Mouse (Mus musculus): ENCODE data around the gene Crim1. TPM values are rescaled to one million over a fixed set of nuclear protein-coding genes. Genes with fewer than 3 reads are reported as not detected.

Crim1 gene
- polyA plus RNA-seq (2015; fragmentation: Nextera tagmentation; extraction: Ambion mirVana), result 4.4 and 4.7 TPM in 2 replicates

DNA sequence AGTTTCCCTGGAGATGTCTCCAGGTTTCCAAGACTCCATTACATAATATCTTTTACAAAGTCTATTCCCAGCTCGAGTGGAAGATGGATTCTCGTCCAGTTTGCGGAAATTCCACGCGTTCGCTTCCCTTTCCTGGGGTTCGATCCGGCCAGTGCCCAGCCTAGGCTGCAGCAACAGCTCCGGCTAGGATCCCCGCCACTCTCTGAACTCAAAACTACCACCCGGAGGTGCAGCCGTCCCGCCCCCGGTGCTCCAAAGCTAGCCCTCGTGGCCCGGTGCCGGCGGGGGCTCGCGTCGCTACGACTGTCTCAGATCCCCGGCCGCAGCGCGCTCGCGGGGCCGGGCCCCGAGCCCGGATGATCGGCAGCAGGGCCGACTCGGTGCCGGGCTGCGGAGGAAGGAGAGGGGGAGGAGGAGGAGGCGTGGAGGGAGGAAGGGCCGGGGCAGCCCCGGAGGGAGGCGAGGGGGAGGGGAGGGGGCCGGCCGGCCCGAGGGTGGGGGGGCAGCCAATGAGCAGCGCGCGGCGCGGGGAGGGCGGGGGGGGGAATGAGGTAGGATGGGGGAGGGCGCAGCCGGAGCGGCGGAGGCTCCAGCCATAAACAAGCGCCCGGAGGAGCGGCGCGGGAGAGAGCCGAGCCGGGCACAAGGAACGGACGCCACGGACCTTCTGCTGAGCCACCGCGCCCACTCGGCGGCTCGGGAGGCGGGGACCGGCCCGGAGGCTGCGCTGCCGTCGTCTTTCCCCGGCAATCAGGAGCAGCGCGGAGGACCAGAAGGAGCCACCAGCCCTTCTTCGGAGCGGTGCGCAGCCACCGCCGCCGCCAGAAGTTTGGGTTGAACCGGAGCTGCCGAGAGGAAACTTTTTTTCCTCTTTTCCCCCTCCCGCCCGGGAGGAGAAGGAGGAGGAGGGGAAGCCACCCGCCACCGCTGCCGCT is at the start of gene Crim1:
Gene Crim1 (plus strand): TSS at position 623 of the 935 bp plus-strand sequence.
- Histone ChIP-seq H3K36me3 (no peaks in the 10 kb centered on the region), H3K9ac (peak within 1 kb of the TSS; percentile 67), H3K4me3 (peak within 1 kb of the TSS; percentile 74), H3K27me3 (peaks cover 67% of the 10 kb centered on the region), H3K4me1 (peaks cover 46% of the 10 kb centered on the region), H3K27ac (peak within 1 kb of the TSS; percentile 90), H3K9me3 (no peaks in the 10 kb centered on the region), H3K4me2 (peak within 1 kb of the TSS; percentile 94)
- ATAC-seq (ENCODE audit: borderline replicate concordance, extremely low read depth, low FRiP score, low TSS enrichment), result peak; percentile 79
- under 1% methylated on average over 53 of the region's 90 CpGs for WGBS

DNA sequence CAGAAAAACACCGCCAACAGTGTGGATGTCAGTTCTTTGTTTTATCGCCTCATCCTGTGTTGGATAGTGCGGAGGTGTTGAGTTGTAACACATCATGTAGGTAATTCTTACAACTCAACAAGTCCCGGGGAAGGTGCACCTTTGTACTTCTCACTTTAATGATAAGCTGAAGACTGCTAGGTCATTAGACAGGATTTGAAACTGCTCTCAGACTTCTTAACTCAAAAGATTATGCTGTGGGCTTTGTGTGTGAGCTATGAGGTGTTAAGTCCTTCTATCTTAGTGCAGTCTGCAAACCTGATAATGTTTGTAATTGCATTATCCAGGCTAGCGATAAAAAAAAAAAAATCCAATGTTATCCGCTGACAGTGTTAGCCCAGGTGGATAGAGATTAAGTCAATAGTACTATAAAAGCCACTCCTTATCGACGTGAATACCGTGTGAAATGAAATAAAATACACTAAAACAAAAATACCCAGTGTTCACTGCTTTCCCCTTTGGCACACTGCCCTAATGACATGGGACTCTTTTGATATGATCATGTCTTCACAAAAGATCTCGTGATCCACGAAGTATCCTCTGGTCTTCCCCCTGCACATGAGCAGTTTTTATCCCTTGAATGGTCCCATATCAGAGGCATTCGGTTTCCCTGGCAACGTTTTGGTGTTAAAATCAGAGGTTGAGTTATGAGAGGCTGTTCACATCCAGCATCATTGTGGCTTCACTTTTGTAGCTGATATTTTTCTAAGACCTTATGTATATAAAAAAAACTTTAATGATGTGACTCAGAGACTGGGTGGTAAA is 48.4 kb upstream of the Crim1 start:
- H3K27ac ChIP-seq, result no peak overlapping the region
- H3K9me3 ChIP-seq, result no peaks in the 10 kb centered on the region
- no peak overlapping the region for H3K4me2 ChIP-seq
- 0 out of 2 replicates have a peak, but pooled peaks cover 4% of the 10 kb centered on the region for H3K27me3 ChIP-seq
- H3K4me1 ChIP-seq, result no peaks in the 10 kb centered on the region
- no peak overlapping the region for H3K4me3 ChIP-seq
- ATAC-seq (ENCODE audit: borderline replicate concordance, extremely low read depth, low FRiP score, low TSS enrichment), result no peak
- H3K36me3 ChIP-seq, result no peaks in the 10 kb centered on the region
- H3K9ac ChIP-seq, result no peak overlapping the region
- 51% methylated on average over 13 of the region's 13 CpGs for WGBS

DNA sequence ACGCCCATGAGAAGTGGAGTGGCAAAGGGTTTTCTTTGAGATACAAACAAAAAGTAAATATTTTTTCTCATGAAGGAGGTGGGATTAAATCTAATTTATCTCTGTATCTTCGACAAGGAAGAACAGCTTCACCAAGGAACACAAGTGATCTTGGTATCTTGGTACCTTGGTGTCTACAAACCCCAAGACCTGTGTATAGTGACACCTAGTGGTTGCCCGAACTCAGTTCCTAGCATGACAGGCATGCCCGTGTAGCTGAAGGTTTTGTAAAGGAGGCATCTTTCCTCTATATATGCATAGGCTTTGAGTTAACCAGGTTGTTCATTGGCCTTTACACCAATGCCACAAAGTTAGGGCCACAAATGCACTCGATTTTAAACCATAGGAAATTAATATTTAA is 36.8 kb upstream of the Crim1 start:
- H3K9me3 ChIP-seq, result no peaks in the 10 kb centered on the region
- no peak overlapping the region for H3K4me3 ChIP-seq
- no peak for ATAC-seq (ENCODE audit: borderline replicate concordance, extremely low read depth, low FRiP score, low TSS enrichment)
- WGBS, result 24% methylated on average over 5 of the region's 5 CpGs
- no peak overlapping the region for H3K4me2 ChIP-seq
- H3K36me3 ChIP-seq, result no peaks in the 10 kb centered on the region
- H3K4me1 ChIP-seq, result no peaks in the 10 kb centered on the region
- H3K27me3 ChIP-seq, result no peaks in the 10 kb centered on the region
- H3K27ac ChIP-seq, result no peak overlapping the region
- no peak overlapping the region for H3K9ac ChIP-seq

DNA sequence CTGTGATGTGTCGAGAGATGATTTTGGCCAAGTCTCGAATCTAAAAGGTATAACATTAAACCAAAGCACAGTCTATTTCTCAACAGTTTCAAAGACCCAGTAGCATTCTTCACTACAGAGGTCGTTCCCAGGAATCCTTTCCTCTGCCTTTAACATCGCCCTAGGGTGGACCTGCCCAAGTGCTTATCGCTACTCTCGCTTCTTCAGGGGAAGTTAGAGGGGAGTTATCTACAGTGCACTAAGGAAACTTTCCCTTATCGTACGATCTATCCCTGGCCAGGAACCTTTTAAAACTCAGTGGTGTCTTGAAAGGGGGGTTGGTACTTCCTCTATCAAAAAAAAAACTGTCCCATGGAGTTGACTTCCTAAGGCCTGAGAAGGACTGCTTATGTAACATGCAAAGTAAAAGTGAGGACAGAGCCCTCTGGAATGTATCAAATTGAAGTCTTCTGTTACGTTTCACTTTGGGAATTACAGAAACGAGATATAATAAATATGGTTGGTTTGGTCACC is 36.3 kb upstream of the Crim1 start:
- H3K9ac ChIP-seq, result no peak overlapping the region
- no peaks in the 10 kb centered on the region for H3K4me1 ChIP-seq
- no peak overlapping the region for H3K4me3 ChIP-seq
- no peak overlapping the region for H3K4me2 ChIP-seq
- no peak overlapping the region for H3K27ac ChIP-seq
- H3K9me3 ChIP-seq, result no peaks in the 10 kb centered on the region
- H3K27me3 ChIP-seq, result no peaks in the 10 kb centered on the region
- ATAC-seq (ENCODE audit: borderline replicate concordance, extremely low read depth, low FRiP score, low TSS enrichment), result no peak; the same call in 1 of the 2 replicates
- no peaks in the 10 kb centered on the region for H3K36me3 ChIP-seq
- 73% methylated on average over 10 of the region's 10 CpGs for WGBS

DNA sequence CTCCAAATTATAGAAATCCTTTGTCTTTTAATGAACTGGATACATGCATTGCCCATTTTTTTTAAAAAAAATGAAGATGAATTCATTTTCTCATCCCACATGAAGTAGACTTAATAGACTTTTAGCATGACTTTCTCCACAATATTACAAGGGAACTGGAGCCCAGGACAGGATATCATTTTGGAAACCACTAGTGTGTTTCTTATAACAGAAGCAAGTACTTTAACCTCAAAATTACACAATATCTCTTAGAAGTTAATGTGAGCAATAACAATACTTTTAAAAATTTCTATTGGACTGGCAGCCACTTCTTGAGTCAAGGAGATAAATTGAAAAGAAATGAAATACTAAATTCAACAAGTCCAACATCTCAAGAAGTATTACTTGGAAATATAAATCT is 34.2 kb upstream of the Crim1 start:
- H3K27me3 ChIP-seq, result no peaks in the 10 kb centered on the region
- H3K36me3 ChIP-seq, result no peaks in the 10 kb centered on the region
- H3K27ac ChIP-seq, result no peak overlapping the region
- no peak overlapping the region for H3K9ac ChIP-seq
- no peaks in the 10 kb centered on the region for H3K4me1 ChIP-seq
- no peak overlapping the region for H3K4me3 ChIP-seq
- ATAC-seq (ENCODE audit: borderline replicate concordance, extremely low read depth, low FRiP score, low TSS enrichment), result no peak
- no peaks in the 10 kb centered on the region for H3K9me3 ChIP-seq
- H3K4me2 ChIP-seq, result no peak overlapping the region

DNA sequence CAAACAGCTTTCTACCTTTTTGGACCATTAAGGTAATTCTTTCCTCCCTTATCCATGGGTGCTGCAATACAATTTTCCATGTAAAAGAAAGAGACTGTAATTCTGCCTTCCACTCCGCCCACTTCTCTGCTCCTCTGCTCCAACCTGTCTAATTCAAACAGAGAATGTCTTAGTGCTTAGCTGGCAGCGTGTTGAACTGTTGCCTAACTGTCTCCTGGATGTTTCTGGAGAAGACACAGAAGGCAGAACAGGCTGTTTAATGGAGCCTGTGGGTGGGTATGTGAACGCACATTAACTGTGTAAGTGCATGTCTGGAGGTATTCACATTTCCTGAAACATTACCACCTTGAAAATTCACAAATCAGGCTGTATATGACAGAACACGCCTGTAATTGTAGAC is 33.5 kb upstream of the Crim1 start:
- 72% methylated on average over 4 of the region's 4 CpGs for WGBS
- H3K27me3 ChIP-seq, result no peaks in the 10 kb centered on the region
- H3K9ac ChIP-seq, result no peak overlapping the region
- no peak overlapping the region for H3K27ac ChIP-seq
- ATAC-seq (ENCODE audit: borderline replicate concordance, extremely low read depth, low FRiP score, low TSS enrichment), result no peak
- H3K4me1 ChIP-seq, result no peaks in the 10 kb centered on the region
- H3K4me3 ChIP-seq, result no peak overlapping the region
- H3K9me3 ChIP-seq, result no peaks in the 10 kb centered on the region
- no peaks in the 10 kb centered on the region for H3K36me3 ChIP-seq
- no peak overlapping the region for H3K4me2 ChIP-seq

DNA sequence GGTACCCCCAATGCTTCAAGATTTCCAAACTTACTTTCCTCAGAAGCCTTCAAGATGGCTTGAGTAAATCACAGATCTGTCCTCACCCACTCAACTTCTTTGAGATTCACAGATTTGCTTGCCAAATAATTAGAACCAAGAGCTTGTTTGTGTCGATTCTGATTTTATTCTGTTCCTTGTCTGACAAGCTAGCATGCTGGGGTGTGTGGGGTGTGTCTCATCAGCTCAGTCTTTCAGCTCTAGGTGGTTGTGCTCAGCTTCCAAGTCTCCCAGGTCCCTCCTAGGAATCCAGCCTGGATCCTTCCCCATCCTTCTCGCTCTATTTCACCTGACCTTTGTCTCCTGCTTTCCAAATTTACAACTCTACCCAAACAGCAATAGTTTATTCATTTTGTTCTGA is 27.7 kb upstream of the Crim1 start:
- H3K4me2 ChIP-seq, result no peak overlapping the region
- H3K4me3 ChIP-seq, result no peak overlapping the region
- H3K9ac ChIP-seq, result no peak overlapping the region
- H3K27me3 ChIP-seq, result no peaks in the 10 kb centered on the region
- no peaks in the 10 kb centered on the region for H3K9me3 ChIP-seq
- no peak for ATAC-seq (ENCODE audit: borderline replicate concordance, extremely low read depth, low FRiP score, low TSS enrichment)
- no peaks in the 10 kb centered on the region for H3K36me3 ChIP-seq
- H3K4me1 ChIP-seq, result no peaks in the 10 kb centered on the region
- no peak overlapping the region for H3K27ac ChIP-seq
- 56% methylated on average over 2 of the region's 2 CpGs for WGBS

DNA sequence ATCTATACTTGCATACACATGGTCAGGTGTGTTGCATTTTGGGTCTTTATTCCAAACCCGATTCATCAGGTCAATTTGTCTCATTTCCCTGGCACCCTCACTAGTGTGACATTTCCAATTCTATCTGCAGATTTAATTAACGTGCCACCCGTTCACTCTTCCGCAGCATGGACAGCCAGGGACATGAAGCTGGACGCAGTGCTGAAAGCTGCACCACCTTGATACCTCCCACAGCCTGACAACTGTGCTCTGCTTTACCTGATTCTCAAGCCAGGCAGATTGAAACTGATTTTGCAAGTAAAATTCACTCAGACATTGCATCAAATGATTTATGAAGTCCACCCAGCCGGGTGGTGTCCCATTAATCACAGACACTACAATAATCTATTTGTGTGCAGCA is 19.3 kb upstream of the Crim1 start:
- WGBS, result 87% methylated on average over 6 of the region's 6 CpGs
- ATAC-seq (ENCODE audit: borderline replicate concordance, extremely low read depth, low FRiP score, low TSS enrichment), result no peak

DNA sequence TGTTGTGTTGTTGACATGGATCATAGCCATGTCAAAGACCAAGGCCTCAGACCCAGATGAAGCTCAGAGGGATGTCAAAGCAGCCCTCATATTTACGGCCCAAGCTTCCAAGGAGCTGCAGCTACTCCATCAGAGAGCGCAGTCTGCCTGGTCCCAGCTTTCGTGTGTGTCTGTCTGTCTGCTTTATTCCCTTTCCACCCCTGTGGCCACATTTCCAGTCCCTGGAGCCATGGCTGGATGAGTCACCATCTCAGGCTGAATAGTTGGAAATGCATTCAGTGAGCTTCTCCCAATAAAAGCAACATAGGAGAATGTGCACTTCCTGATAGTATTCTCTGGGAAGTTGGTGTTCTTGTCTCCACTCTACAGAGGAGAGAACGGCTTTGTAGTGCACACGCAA is 3.9 kb upstream of the Crim1 start:
- Histone ChIP-seq H3K27ac (no peak overlapping the region), H3K36me3 (no peaks in the 10 kb centered on the region), H3K27me3 (peaks cover 52% of the 10 kb centered on the region), H3K4me1 (peaks cover 17% of the 10 kb centered on the region), H3K4me3 (no peak overlapping the region), H3K9ac (no peak overlapping the region), H3K9me3 (no peaks in the 10 kb centered on the region), H3K4me2 (no peak overlapping the region)
- WGBS, result 90% methylated on average over 5 of the region's 5 CpGs
- ATAC-seq (ENCODE audit: borderline replicate concordance, extremely low read depth, low FRiP score, low TSS enrichment), result no peak

More for the DNA sequence above, 19.3 kb upstream of the Crim1 start:
- Histone ChIP-seq H3K4me1 (no peaks in the 10 kb centered on the region), H3K36me3 (no peaks in the 10 kb centered on the region), H3K9ac (no peak overlapping the region), H3K4me3 (no peak overlapping the region), H3K27ac (no peak overlapping the region), H3K9me3 (no peaks in the 10 kb centered on the region), H3K4me2 (no peak overlapping the region), H3K27me3 (no peaks in the 10 kb centered on the region)

DNA sequence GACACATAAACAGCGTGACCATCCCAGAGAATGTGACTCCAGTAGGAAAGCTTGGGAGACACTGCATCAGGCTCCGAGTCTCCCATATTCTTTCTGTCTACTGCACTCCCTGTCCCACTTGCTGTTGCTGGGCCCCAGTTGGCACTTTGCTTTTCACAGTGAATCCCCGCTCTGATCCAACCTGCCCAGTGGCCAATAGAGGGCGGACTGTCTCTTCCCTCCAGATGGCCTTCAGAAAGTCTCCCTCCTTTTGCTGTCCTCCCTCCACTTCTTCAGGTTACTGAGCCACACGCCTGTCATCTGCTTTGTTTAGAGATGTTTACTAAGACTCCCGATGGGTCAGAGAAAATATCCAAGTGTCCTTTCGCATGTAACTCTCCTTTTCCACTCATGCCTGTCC is 2.9 kb upstream of the Crim1 start:
- Histone ChIP-seq H3K9ac (no peak overlapping the region), H3K36me3 (no peaks in the 10 kb centered on the region), H3K9me3 (no peaks in the 10 kb centered on the region), H3K27ac (no peak overlapping the region), H3K4me1 (peaks cover 25% of the 10 kb centered on the region), H3K27me3 (peaks cover 59% of the 10 kb centered on the region), H3K4me2 (no peak overlapping the region), H3K4me3 (no peak overlapping the region)
- 22% methylated on average over 7 of the region's 7 CpGs for WGBS
- no peak for ATAC-seq (ENCODE audit: borderline replicate concordance, extremely low read depth, low FRiP score, low TSS enrichment)

DNA sequence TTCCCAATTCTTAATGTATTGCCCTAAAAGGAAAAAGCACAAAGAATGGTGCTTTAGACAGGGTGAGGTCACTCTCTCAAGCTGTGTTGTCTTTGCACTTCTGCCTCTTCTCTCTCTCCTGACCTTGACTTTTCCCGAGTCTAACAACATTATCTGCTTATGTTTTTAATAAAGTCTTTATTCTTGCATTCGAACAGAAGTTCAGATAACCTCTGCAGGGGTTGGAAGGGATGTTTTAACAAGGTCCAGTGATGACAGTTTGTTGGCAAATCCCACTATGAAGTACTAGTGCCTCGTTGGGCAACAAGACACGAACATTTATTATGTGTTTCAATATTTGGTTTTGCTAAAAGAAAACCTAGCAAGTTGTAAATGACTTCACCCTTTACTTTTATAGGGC is 1.9 kb upstream of the Crim1 start:
- H3K36me3 ChIP-seq, result no peaks in the 10 kb centered on the region
- H3K9me3 ChIP-seq, result no peaks in the 10 kb centered on the region
- no peak for ATAC-seq (ENCODE audit: borderline replicate concordance, extremely low read depth, low FRiP score, low TSS enrichment)
- H3K4me1 ChIP-seq, result peaks cover 32% of the 10 kb centered on the region
- no peak overlapping the region for H3K27ac ChIP-seq
- 18% methylated on average over 4 of the region's 4 CpGs for WGBS
- peaks cover 62% of the 10 kb centered on the region for H3K27me3 ChIP-seq
- no peak overlapping the region for H3K9ac ChIP-seq
- no peak overlapping the region for H3K4me3 ChIP-seq
- no peak overlapping the region for H3K4me2 ChIP-seq

DNA sequence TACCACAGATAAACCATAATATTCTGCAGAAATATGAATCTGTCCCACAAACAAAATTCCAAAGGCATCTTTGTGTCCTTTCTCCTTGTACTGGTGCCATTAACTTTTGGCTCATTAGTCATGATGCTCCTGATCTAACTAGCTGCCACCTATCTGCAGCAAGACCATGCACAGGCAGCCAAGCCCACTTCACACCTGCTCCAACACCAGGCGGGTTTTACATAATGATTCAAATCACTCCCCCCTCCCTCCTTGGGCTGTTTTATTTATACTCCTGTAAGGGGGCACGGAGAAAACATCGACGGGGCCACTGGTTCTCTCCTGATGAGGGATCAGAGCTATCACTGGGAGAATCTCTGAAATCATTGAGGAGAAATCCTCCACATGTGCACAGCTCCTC is 1.2 kb upstream of the Crim1 start:
- Histone ChIP-seq H3K9me3 (no peaks in the 10 kb centered on the region), H3K4me2 (peak overlapping the region; percentile 94), H3K36me3 (no peaks in the 10 kb centered on the region), H3K9ac (no peak overlapping the region), H3K27ac (no peak overlapping the region), H3K4me3 (peak overlapping the region; percentile 74), H3K4me1 (peaks cover 37% of the 10 kb centered on the region), H3K27me3 (peaks cover 63% of the 10 kb centered on the region)
- no peak for ATAC-seq (ENCODE audit: borderline replicate concordance, extremely low read depth, low FRiP score, low TSS enrichment)
- WGBS, result 12% methylated on average over 4 of the region's 4 CpGs
